In the genomic region with DNA sequence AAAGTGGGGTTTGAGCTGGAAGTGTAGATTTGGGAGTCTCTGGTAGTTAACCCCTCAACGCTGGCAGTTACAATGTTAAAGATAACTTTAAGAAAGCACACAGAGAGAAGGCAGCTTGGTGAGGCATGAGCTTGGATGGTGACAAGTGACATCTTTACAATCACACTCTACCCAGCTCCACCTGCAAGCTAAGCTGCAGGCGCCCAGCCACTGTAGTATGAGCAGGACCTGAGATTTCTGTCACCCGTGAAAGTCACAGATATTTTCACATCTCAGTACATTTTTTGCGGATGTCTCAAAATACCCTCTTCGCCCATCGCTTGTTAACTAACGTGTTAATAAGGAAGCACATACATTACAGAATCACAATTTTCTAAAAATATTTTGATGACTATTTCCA, we compare ENCODE assay signal across 22 mouse cellular contexts. TPM values are rescaled to one million over a fixed set of nuclear protein-coding genes. Genes with fewer than 3 reads are reported as not detected.
DNase-seq lines count a peak whose midpoint lies in the region; ATAC-seq lines count a peak whose summit lies in the region.
"Had no signal": no experiment of that assay in that cellular context is flagged by ENCODE, and none has a peak within 500 bp of the region (broad histone marks: within the 10 kb centered on the region; RNA-seq: fewer than 3 reads in every experiment).

No protein-coding gene starts in this region.

- no peak for DNase-seq in frontal cortex, postnatal 25 days (ENCODE audit: low spot score in 2 of 2)
- DNase-seq in right cerebral cortex, adult 2 months (ENCODE audit: low spot score in 2 of 2) = peak; percentile 30 to 46
- no peak for DNase-seq in right cerebral cortex, postnatal 25 days
- peak; percentile 34 to 76 for DNase-seq in left cerebral cortex, postnatal 25 days (ENCODE audit: low spot score in 2 of 2)
- no peak for DNase-seq in thymus, postnatal 14 days
- DNase-seq in thymus, postnatal 25 days = no peak
- DNase-seq: adrenal gland, adult 8-10 months; cerebellum, adult 11 months; cerebellum, adult 9-10 months; cerebellum, postnatal 36 days; gastrocnemius, postnatal 10 days; kidney, adult 11 months; liver; lung, adult 2 months; spleen, adult 18-20 months; thymus, adult 18-20 months had no signal

- ATAC-seq in frontal cortex, adult (ENCODE audit: low TSS enrichment) = peak; percentile 68
- ATAC-seq: forebrain, embryonic 14.5 days; inflammation-experienced regulatory T-cells, adult 6 months; midbrain, embryonic 15.5 days had no signal

- intact Hi-C loops in left cerebral cortex, postnatal 25 days (cut with DNase I) = loop anchor here (1.0 to 5.0 kb wide), 5 partner anchors 35 to 172 kb away; no protein-coding TSS in a partner anchor

RNA-seq across cellular contexts. Expression of a gene that starts 36.6 kb away (rescaled TPM):
- 1 to 10 TPM; 1.7 to 2.8 TPM for total RNA-seq in left cerebral cortex, postnatal 25 days (2021)
- total RNA-seq: adrenal gland, adult 8-10 months; gastrocnemius, postnatal 10 days; heart, postnatal 14 days; neutrophil, adult 5-6 weeks had no signal

Comparison
In these comparisons a context has a peak if more than half of its experiments do, and no peak if none do; other contexts are left out.
1. DNase-seq: peak in right cerebral cortex, adult 2 months (2 of 2) and left cerebral cortex, postnatal 25 days (2 of 2); none in frontal cortex, postnatal 25 days (0 of 2), right cerebral cortex, postnatal 25 days (single experiment), thymus, postnatal 14 days (single experiment) and thymus, postnatal 25 days (single experiment).